Comparison of ENCODE assay signal across 13 mouse cellular contexts in genomic region chr13:109655390-109655789, GRCm38 (mm10).
"Had no signal": no experiment of that assay in that cellular context is flagged by ENCODE, and none has a peak within 500 bp of the region (broad histone marks: within the 10 kb centered on the region; RNA-seq: fewer than 3 reads in every experiment).

No protein-coding gene starts in this region.

- H3K9me3 ChIP-seq: limb, embryonic 10.5 days; liver, embryonic 15.5 days; megakaryocyte, embryonic 14.5 days had no signal

- H3K4me3 ChIP-seq: left cerebral cortex, adult 2 months; limb, embryonic 10.5 days; liver, embryonic 15.5 days; megakaryocyte, embryonic 14.5 days had no signal

- H3K4me2 ChIP-seq: liver, embryonic 11.5 days; liver, embryonic 15.5 days; midbrain, embryonic 11.5 days had no signal

- H3K27ac ChIP-seq: left cerebral cortex, adult 2 months; limb, embryonic 10.5 days; liver, embryonic 15.5 days; macrophage; stomach, postnatal 0 days had no signal

- ATAC-seq: lung, postnatal 0 days had no signal

- H3K36me3 ChIP-seq: limb, embryonic 10.5 days; liver, embryonic 15.5 days had no signal

- H3K27me3 ChIP-seq: liver, embryonic 15.5 days; megakaryocyte, embryonic 14.5 days had no signal

- H3K9ac ChIP-seq: liver, embryonic 15.5 days had no signal

- DNase-seq: kidney, adult 8-10 months; kidney, postnatal 25 days; lung, adult 2 months; thymus, postnatal 4 days had no signal
